ENCODE assay signal across 8 mouse cellular contexts in the genomic region with DNA sequence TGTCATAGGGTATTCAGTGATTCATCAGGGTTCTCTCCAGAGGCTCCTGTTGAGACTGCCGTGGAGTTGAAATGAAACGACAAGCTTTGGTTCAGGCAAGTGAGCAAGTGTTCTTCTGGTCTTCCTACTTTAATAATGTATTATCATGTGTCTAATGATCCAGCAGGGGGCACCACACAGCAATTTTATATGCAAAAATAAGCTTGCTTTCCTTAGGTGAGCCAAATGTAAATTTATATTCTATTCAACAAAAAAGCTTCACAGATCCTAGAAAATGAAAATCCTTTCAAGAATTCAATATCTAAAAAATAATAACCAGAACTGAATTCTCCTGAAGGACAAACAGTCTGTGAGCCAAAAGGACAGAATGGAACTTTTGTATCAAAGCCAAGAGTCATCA. TPM values are rescaled to one million over a fixed set of nuclear protein-coding genes. Genes with fewer than 3 reads are reported as not detected.
DNase-seq lines count a peak whose midpoint lies in the region; ATAC-seq and TF ChIP-seq lines count a peak whose summit lies in the region.

No protein-coding gene starts in this region.

- no peaks in the 10 kb centered on the region for H3K9me3 ChIP-seq in lung, embryonic 14.5 days (ENCODE audit: low read depth, low read length)

- H3K36me3 ChIP-seq in lung, embryonic 14.5 days (ENCODE audit: insufficient read depth), result no peaks in the 10 kb centered on the region

- intact Hi-C loops in left cerebral cortex, postnatal 25 days (cut with DNase I), result loop anchor here (10.0 kb wide), 2 partner anchors 436 to 506 kb away; no protein-coding TSS in a partner anchor

- DNase-seq in cerebellum, adult 8-10 months, result peak; percentile 9
- no peak for DNase-seq in cerebellum, adult 9-11 months
- DNase-seq in lung, embryonic 14.5 days, result peak; percentile 90
- no peak for DNase-seq in lung, adult 2 months
- peak; percentile 84 for DNase-seq in adipocyte (ENCODE audit: low spot score)
- DNase-seq in gastrocnemius, postnatal 10 days, result peak; percentile 43
- peak; percentile 66 to 69 for DNase-seq in left cerebral cortex, postnatal 25 days (ENCODE audit: low spot score in 2 of 2)
- peak; percentile 65 for DNase-seq in right cerebral cortex, postnatal 14 days

- H3K4me2 ChIP-seq in lung, embryonic 14.5 days, result no peak overlapping the region

- ATAC-seq in lung, embryonic 14.5 days (ENCODE audit: insufficient read depth), result peak; percentile 47; the same call in 1 of the 2 replicates

- H3K4me3 ChIP-seq in lung, embryonic 14.5 days (ENCODE audit: low read depth, low read length), result no peak overlapping the region
- no peak overlapping the region for H3K4me3 ChIP-seq in lung, adult 2 months (replicated peaks; ENCODE audit: extremely low read depth, low read depth, low read length)

- WGBS in lung, embryonic 14.5 days, result 31% methylated on average over 2 of the region's 2 CpGs
- 24% methylated on average over 2 of the region's 2 CpGs for WGBS in lung, adult 2 months

- H3K9ac ChIP-seq in lung, embryonic 14.5 days, result no peak overlapping the region

- no peak overlapping the region for H3K27ac ChIP-seq in lung, embryonic 14.5 days (ENCODE audit: low read depth)

- H3K27me3 ChIP-seq in lung, embryonic 14.5 days (ENCODE audit: insufficient read depth, low read length), result no peaks in the 10 kb centered on the region

- H3K4me1 ChIP-seq in lung, embryonic 14.5 days (ENCODE audit: insufficient read depth), result no peaks in the 10 kb centered on the region
- H3K4me1 ChIP-seq in lung, adult 2 months (ENCODE audit: control insufficient read depth, insufficient read depth, low read length), result no peaks in the 10 kb centered on the region

- no peak for TF ChIP-seq POLR2A in lung, adult 2 months (IDR thresholded peaks at IDR 0.05; ENCODE audit: borderline replicate concordance, extremely low read depth, low read depth, low read length)

- TF ChIP-seq CTCF in lung, embryonic 14.5 days (IDR thresholded peaks at IDR 0.05; ENCODE audit: low read depth), result peak; percentile 64
- no peak for TF ChIP-seq CTCF in lung, adult 2 months (IDR thresholded peaks at IDR 0.05; ENCODE audit: insufficient read depth, low read length)

RNA-seq across cellular contexts. Expression of gene Ergic2, which starts 36.5 kb away (rescaled TPM):
- 207 and 221 TPM in 2 replicates for polyA plus RNA-seq in lung, embryonic 14.5 days (2014; fragmentation: Nextera tagmentation; extraction: Ambion mirVana)
- polyA plus RNA-seq in lung, adult 2 months (2012; rRNA removed), result 12.2 and 25.0 TPM in 2 replicates
- 10 to 100 TPM; 54.6 to 63.5 TPM for total RNA-seq in gastrocnemius, postnatal 10 days (2021)
- total RNA-seq in left cerebral cortex, postnatal 25 days (2021), result 10 to 100 TPM; 63.4 to 63.6 TPM

Comparison
In these comparisons a context has a peak if more than half of its experiments do, and no peak if none do; other contexts are left out.
1. DNase-seq: peak in cerebellum, adult 8-10 months (single experiment), lung, embryonic 14.5 days (single experiment), adipocyte (single experiment), gastrocnemius, postnatal 10 days (single experiment), left cerebral cortex, postnatal 25 days (2 of 2) and right cerebral cortex, postnatal 14 days (single experiment); none in cerebellum, adult 9-11 months (single experiment) and lung, adult 2 months (single experiment).